Mouse (Mus musculus) stomach, postnatal 0 days (tissue): ENCODE data around the gene Bicral. TPM values are rescaled to one million over a fixed set of nuclear protein-coding genes. Genes with fewer than 3 reads are reported as not detected.

Source experiments
- ATAC-seq: fragments of 200-750 bp; cut with Nextera tagmentation; 2 replicates; pipeline ENCODE4 v1.8.0; 2017; ENCODE audit not compliant: low FRiP score, low TSS enrichment
- DNase-seq: peaks from one replicate; pipeline ENCODE4 v3.0.0-alpha.2; 2016; ENCODE audit warnings: low spot score
- H3K27ac ChIP-seq: fragments of 300-500 bp; sonication (generic); replicated peaks from 2 replicates; pipeline ENCODE4 v1.5.1; 2014; ENCODE audit warnings: mild to moderate bottlenecking, control low read depth
- H3K27me3 ChIP-seq: fragments of 300-500 bp; sonication (generic); 2 replicates; pipeline ENCODE4 v1.6.1; 2014; ENCODE audit warnings: low read length; ENCODE audit not compliant: control insufficient read depth, insufficient read depth
- H3K36me3 ChIP-seq: fragments of 300-500 bp; sonication (generic); 2 replicates; pipeline ENCODE4 v1.6.1; 2014; ENCODE audit warnings: low read length, mixed read lengths; ENCODE audit not compliant: control insufficient read depth, insufficient read depth
- H3K4me1 ChIP-seq: fragments of 300-500 bp; sonication (generic); replicated peaks from 2 replicates; pipeline ENCODE4 v1.6.1; 2014; ENCODE audit warnings: antibody characterized with exemption; ENCODE audit not compliant: control insufficient read depth, insufficient read depth
- H3K4me2 ChIP-seq: fragments of 300-500 bp; sonication (generic); replicated peaks from 2 replicates; pipeline ENCODE4 v1.6.1; 2014; ENCODE audit warnings: low read depth, mild to moderate bottlenecking, control low read depth, moderate library complexity
- H3K4me3 ChIP-seq: fragments of 300-500 bp; sonication (generic); 2 replicates; pipeline ENCODE4 v1.5.1; 2014; ENCODE audit warnings: low read depth, low read length, control low read depth
- H3K9ac ChIP-seq: fragments of 300-500 bp; sonication (generic); 2 replicates; pipeline ENCODE4 v1.6.1; 2014; ENCODE audit warnings: mild to moderate bottlenecking, low read length, control low read depth, mixed read lengths
- H3K9me3 ChIP-seq: fragments of 300-500 bp; sonication (generic); 2 replicates; pipeline ENCODE4 v1.6.1; 2016; ENCODE audit warnings: low read length; ENCODE audit not compliant: control insufficient read depth
- CTCF ChIP-seq: IDR thresholded peaks from 2 replicates; pipeline ENCODE4 v1.5.1; 2016; ENCODE audit warnings: antibody characterized with exemption, low read depth, mild to moderate bottlenecking, moderate library complexity
- EP300 ChIP-seq: optimal IDR thresholded peaks from 2 replicates; pipeline ENCODE3; 2016; ENCODE audit warnings: antibody characterized with exemption
- WGBS: fragments of 180-500 bp; shearing (Covaris S2); extraction: QIAGEN DNeasy Blood & Tissue Kit; methylation state at CpG from one replicate; pipeline ENCODE4 v1.1.7; 2014; 5-methylcytosine and 5-hydroxymethylcytosine counted together
- polyA plus RNA-seq: library from polyadenylated mRNA; unstranded; fragments of >200 nt; fragmentation: Nextera tagmentation; extraction: Ambion mirVana; gene quantifications from 2 replicates; pipeline ENCODE4 v1.2.1, GENCODE M21; 2015

The Bicral gene
- polyA plus RNA-seq, 1 experiment from 2014 or later, result 2.3 TPM

DNA sequence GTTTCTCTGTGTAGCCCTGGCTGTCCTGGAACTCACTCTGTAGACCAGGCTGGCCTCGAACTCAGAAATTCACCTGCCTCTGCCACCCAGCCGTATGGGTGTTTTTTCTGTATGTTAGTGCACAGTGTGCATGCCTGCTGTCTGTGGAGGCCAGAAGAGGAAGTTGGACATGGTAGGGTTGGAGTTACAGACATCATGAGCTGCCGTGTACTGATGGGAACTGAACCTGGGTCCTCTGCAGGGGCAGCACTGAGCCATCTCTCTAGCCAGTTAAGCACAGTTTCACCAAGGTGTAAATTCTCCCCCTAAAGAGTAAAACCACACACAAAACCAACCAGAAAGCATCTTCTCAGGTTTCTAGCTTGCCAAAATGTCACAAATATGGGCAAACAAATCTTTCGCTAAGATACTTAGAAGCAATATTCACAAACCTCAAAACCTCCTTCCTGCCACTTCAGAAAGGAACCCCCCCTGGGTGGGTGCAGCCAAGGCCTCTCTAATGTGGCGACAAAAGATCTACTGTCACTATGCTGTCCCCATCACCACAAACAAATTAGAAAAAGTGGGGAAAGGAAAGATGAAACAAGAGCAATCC is 12.0 kb upstream of the Bicral start:
- H3K27ac ChIP-seq, result no peak overlapping the region
- no peak overlapping the region for H3K4me2 ChIP-seq
- no peaks in the 10 kb centered on the region for H3K4me1 ChIP-seq
- H3K27me3 ChIP-seq, result no peaks in the 10 kb centered on the region
- no peak for ATAC-seq
- H3K9ac ChIP-seq, result no peak overlapping the region
- H3K9me3 ChIP-seq, result no peaks in the 10 kb centered on the region
- H3K36me3 ChIP-seq, result no peaks in the 10 kb centered on the region
- no peak for DNase-seq
- WGBS, result 93% methylated on average over 5 of the region's 5 CpGs
- no peak for TF ChIP-seq EP300
- TF ChIP-seq CTCF, result no peak
- no peak overlapping the region for H3K4me3 ChIP-seq

GRCm38 (mm10) chr17:46866836-46867235 is 8.6 kb upstream of the Bicral start:
- no peaks in the 10 kb centered on the region for H3K9me3 ChIP-seq
- H3K4me1 ChIP-seq, result no peaks in the 10 kb centered on the region
- 66% methylated on average over 12 of the region's 12 CpGs for WGBS
- H3K4me3 ChIP-seq, result no peak overlapping the region
- no peak for TF ChIP-seq EP300
- no peak overlapping the region for H3K4me2 ChIP-seq
- H3K36me3 ChIP-seq, result no peaks in the 10 kb centered on the region
- H3K9ac ChIP-seq, result no peak overlapping the region
- no peak overlapping the region for H3K27ac ChIP-seq
- DNase-seq (peak; percentile 45), ATAC-seq (peak; percentile 85)
- no peaks in the 10 kb centered on the region for H3K27me3 ChIP-seq

GRCm38 (mm10) chr17:46864566-46865195 is 6.4 kb upstream of the Bicral start:
- TF ChIP-seq EP300 (no peak), CTCF (no peak)
- Histone ChIP-seq H3K27me3 (no peaks in the 10 kb centered on the region), H3K9ac (no peak overlapping the region), H3K4me3 (no peak overlapping the region), H3K9me3 (no peaks in the 10 kb centered on the region), H3K4me1 (no peaks in the 10 kb centered on the region), H3K36me3 (no peaks in the 10 kb centered on the region), H3K27ac (no peak overlapping the region), H3K4me2 (no peak overlapping the region)
- ATAC-seq (no peak), DNase-seq (no peak)
- 63% methylated on average over 7 of the region's 7 CpGs for WGBS

GRCm38 (mm10) chr17:46860120-46860519 is 1.8 kb upstream of the Bicral start:
- Histone ChIP-seq H3K9ac (no peak overlapping the region), H3K4me2 (no peak overlapping the region), H3K27ac (no peak overlapping the region), H3K4me3 (no peak overlapping the region), H3K27me3 (no peaks in the 10 kb centered on the region), H3K36me3 (no peaks in the 10 kb centered on the region), H3K9me3 (no peaks in the 10 kb centered on the region), H3K4me1 (no peaks in the 10 kb centered on the region)
- DNase-seq, result no peak
- 93% methylated on average over 4 of the region's 4 CpGs for WGBS
- no peak for ATAC-seq
- TF ChIP-seq CTCF (no peak), EP300 (no peak)

GRCm38 (mm10) chr17:46858749-46859444 is 615 bp upstream of the Bicral start:
- DNase-seq (no peak), ATAC-seq (no peak)
- H3K9ac ChIP-seq, result peak overlapping the region; percentile 100
- peak overlapping the region; percentile 62 for H3K4me2 ChIP-seq
- H3K27me3 ChIP-seq, result no peaks in the 10 kb centered on the region
- no peaks in the 10 kb centered on the region for H3K9me3 ChIP-seq
- no peak for TF ChIP-seq EP300
- no peak for TF ChIP-seq CTCF
- 14% methylated on average over 9 of the region's 9 CpGs for WGBS
- no peaks in the 10 kb centered on the region for H3K36me3 ChIP-seq
- peak overlapping the region; percentile 100 for H3K27ac ChIP-seq
- H3K4me1 ChIP-seq, result no peaks in the 10 kb centered on the region; the same call in none of the 2 replicates
- H3K4me3 ChIP-seq, result peak overlapping the region; percentile 99

- H3K27me3 ChIP-seq, result no peaks in the 10 kb centered on the region
- DNase-seq (peak; percentile 87), ATAC-seq (peak; percentile 85)
- H3K9ac ChIP-seq, result peak overlapping the region; percentile 100
- H3K36me3 ChIP-seq, result no peaks in the 10 kb centered on the region
- no peaks in the 10 kb centered on the region; the same call in none of the 2 replicates for H3K4me1 ChIP-seq
- H3K9me3 ChIP-seq, result no peaks in the 10 kb centered on the region
- peak overlapping the region; percentile 99 for H3K4me3 ChIP-seq
- H3K27ac ChIP-seq, result peak overlapping the region; percentile 100
- 0% methylated on average over 24 of the region's 52 CpGs for WGBS
- no peak for TF ChIP-seq EP300
- 0 out of 2 replicates have a peak, but pooled peaks have one; percentile 1 for TF ChIP-seq CTCF
- H3K4me2 ChIP-seq, result peak overlapping the region; percentile 62
Observed at GRCm38 (mm10) chr17:46857361-46857902, 850 bp downstream of the Bicral start.
